Mouse (Mus musculus) thymus, adult 2 months (tissue): Measurements from ENCODE around the gene Cs. TPM values are rescaled to one million over a fixed set of nuclear protein-coding genes. Genes with fewer than 3 reads are reported as not detected.

Source experiments
- DNase-seq: peaks from one replicate; pipeline ENCODE4 v3.0.0; 2021
- H3K27ac ChIP-seq: fragments of 200-500 bp; 2 replicates; pipeline ENCODE4 v1.5.1; 2012; ENCODE audit warnings: low read length, control low read depth; ENCODE audit not compliant: control insufficient read depth, insufficient read depth
- H3K27me3 ChIP-seq: fragments of 200-500 bp; 2 replicates; pipeline ENCODE4 v1.6.1; 2012; ENCODE audit warnings: mild to moderate bottlenecking, low read length, moderate library complexity, mixed read lengths; ENCODE audit not compliant: control insufficient read depth, insufficient read depth
- H3K36me3 ChIP-seq: fragments of 200-500 bp; 2 replicates; pipeline ENCODE4 v1.6.1; 2012; ENCODE audit warnings: mild to moderate bottlenecking, low read length, moderate library complexity; ENCODE audit not compliant: control insufficient read depth, insufficient read depth
- H3K4me1 ChIP-seq: fragments of 200-500 bp; replicated peaks from 2 replicates; pipeline ENCODE4 v1.6.1; 2012; ENCODE audit warnings: low read length; ENCODE audit not compliant: control insufficient read depth, insufficient read depth
- H3K4me3 ChIP-seq: fragments of 200-500 bp; 2 replicates; pipeline ENCODE4 v1.5.1; 2012; ENCODE audit warnings: mild to moderate bottlenecking, low read length, control low read depth, moderate library complexity; ENCODE audit not compliant: control insufficient read depth, insufficient read depth
- CTCF ChIP-seq: fragments of 200-500 bp; IDR thresholded peaks from 2 replicates; pipeline ENCODE4 v1.5.1; 2012; ENCODE audit warnings: mild to moderate bottlenecking, control low read depth, low read length, moderate library complexity, borderline replicate concordance; ENCODE audit not compliant: control insufficient read depth, poor library complexity, insufficient read depth; ENCODE audit errors: extremely low read depth
- POLR2A ChIP-seq: fragments of 200-500 bp; IDR thresholded peaks from 2 replicates; pipeline ENCODE4 v1.6.1; 2012; ENCODE audit warnings: mild to moderate bottlenecking, low read length, control low read depth, moderate library complexity; ENCODE audit not compliant: control insufficient read depth, poor library complexity, insufficient read depth; ENCODE audit errors: extremely low read depth
- WGBS: fragments of 180-500 bp; shearing (Covaris S2); methylation state at CpG from one replicate; pipeline ENCODE4 v1.1.7; 2018; 5-methylcytosine and 5-hydroxymethylcytosine counted together
- polyA plus RNA-seq: library from polyadenylated mRNA; depleted of rRNA; stranded (reverse); fragments of >200 nt; gene quantifications from 2 replicates; pipeline ENCODE4 v1.2.3, GENCODE M21; 2012

The Cs gene
- polyA plus RNA-seq, 1 experiment = 225 TPM

- no peak for DNase-seq
- WGBS = 15% methylated on average over 19 of the region's 19 CpGs
- TF ChIP-seq CTCF (no peak), POLR2A (no peak)
- peaks cover 8% of the 10 kb centered on the region for H3K36me3 ChIP-seq
- peaks cover 11% of the 10 kb centered on the region for H3K4me1 ChIP-seq
- H3K27me3 ChIP-seq = no peaks in the 10 kb centered on the region
- peak overlapping the region; percentile 81 for H3K4me3 ChIP-seq
- H3K27ac ChIP-seq = peak overlapping the region; percentile 49
Observed at GRCm38 (mm10) chr10:128367899-128368401, 30.4 kb downstream of the Cs start.

DNA sequence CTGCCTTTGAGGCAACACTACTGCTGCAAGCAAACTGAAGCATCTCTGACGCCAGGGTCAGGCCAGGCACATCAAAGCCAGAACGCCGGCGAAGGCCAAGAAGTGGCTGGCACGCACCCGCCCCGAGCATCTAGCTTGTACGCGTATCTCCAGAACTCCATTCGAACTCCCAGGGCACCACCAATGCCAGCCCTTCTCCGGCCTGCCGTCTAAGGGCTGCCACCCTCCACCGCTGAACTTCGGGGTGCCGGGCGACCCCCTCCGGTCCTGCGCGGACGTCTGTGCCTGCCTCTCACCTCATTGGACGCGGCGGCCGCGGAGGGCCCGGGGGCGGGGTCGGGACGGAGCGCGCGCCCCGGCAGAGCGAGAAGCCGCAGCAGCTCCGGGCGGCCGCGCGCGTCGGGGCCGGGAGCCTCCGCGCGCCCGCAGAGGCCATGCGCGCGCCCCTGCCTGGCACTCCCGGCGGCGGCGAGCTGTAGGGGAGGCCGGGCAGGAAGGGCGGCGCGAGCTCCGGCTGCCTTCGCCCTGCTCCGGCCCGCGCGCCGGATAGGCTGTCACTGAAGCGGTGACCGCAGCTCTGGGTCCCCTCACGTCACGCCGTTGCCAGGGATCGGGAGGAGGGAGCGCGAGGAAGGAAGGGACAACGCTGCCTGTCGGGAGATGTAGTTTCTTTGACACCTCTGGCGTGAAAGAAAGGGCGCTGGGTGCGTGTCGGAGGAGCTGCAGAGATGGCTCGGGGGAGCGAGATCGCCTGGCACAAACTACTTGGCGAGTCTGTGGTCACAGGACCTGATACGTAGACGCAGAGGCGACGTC is 31.1 kb downstream of the Cs start, which contains the start of gene Coq10a:
Gene Coq10a (minus strand): TSS at position 596 of the 816 bp plus-strand sequence.
- TF ChIP-seq POLR2A (peak; percentile 93; the same call in 1 of the 2 replicates), CTCF (peak; percentile 45; the same call in 1 of the 2 replicates)
- WGBS = under 1% methylated on average over 84 of the region's 87 CpGs
- Histone ChIP-seq H3K36me3 (peaks cover 1% of the 10 kb centered on the region), H3K4me1 (peaks cover 11% of the 10 kb centered on the region), H3K27ac (peak within 1 kb of the TSS; percentile 49), H3K4me3 (peak within 1 kb of the TSS; percentile 81), H3K27me3 (no peaks in the 10 kb centered on the region)
- DNase-seq = peak; percentile 90

GRCm38 (mm10) chr10:128369218-128369543 is 31.6 kb downstream of the Cs start:
- H3K27ac ChIP-seq = peak overlapping the region; percentile 8
- WGBS = 7% methylated on average over 9 of the region's 9 CpGs
- no peak for TF ChIP-seq POLR2A
- no peak for TF ChIP-seq CTCF
- no peak for DNase-seq
- no peaks in the 10 kb centered on the region for H3K27me3 ChIP-seq
- peak overlapping the region; percentile 81 for H3K4me3 ChIP-seq
- H3K36me3 ChIP-seq = no peaks in the 10 kb centered on the region
- peaks cover 11% of the 10 kb centered on the region for H3K4me1 ChIP-seq

DNA sequence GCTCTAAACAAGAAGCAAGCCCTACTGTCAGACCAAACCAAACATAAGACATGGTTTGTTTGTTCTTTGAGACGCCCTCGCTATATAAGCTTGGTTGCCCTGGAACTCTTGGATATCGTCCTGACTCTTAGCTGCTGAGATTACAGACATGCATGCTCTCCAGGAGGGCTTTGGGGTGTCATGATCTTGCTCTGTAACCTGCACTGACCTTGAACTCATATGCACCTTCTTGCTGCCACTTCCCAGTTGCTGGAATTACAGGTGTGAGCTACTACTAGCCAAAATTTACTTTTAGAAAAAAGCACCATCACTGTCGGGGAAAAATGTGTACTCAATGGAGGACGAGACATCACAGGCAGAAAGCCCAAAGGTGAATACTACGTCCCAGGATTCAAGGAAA is 32.1 kb downstream of the Cs start:
- no peaks in the 10 kb centered on the region for H3K36me3 ChIP-seq
- DNase-seq = no peak
- no peak for TF ChIP-seq CTCF
- no peak for TF ChIP-seq POLR2A
- no peak overlapping the region for H3K27ac ChIP-seq
- 90% methylated on average over 6 of the region's 6 CpGs for WGBS
- no peak overlapping the region for H3K4me3 ChIP-seq
- H3K27me3 ChIP-seq = no peaks in the 10 kb centered on the region
- peaks cover 11% of the 10 kb centered on the region for H3K4me1 ChIP-seq

DNA sequence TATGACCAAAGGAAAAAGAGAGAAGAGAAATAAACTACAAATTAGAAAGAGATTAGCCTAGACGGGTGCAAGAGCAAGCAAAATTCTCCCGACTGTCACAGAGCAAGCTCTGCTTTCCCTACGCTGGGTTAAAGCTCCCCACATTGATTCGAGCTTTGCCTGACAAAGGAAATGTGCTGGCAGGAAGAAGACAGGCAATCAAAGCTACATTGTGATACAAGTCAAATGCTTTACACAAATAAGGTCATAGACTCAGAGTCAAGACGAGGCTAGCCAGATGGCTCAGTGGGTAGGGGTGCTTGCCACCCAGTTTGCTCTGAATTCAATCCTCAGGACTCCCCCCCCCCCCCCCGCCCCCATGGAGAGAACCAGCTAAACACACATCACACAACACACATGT is 32.5 kb downstream of the Cs start:
- Histone ChIP-seq H3K4me1 (peaks cover 11% of the 10 kb centered on the region), H3K27ac (no peak overlapping the region), H3K36me3 (no peaks in the 10 kb centered on the region), H3K4me3 (no peak overlapping the region), H3K27me3 (no peaks in the 10 kb centered on the region)
- no peak for DNase-seq
- TF ChIP-seq CTCF (no peak), POLR2A (no peak)
- 74% methylated on average over 6 of the region's 6 CpGs for WGBS

DNA sequence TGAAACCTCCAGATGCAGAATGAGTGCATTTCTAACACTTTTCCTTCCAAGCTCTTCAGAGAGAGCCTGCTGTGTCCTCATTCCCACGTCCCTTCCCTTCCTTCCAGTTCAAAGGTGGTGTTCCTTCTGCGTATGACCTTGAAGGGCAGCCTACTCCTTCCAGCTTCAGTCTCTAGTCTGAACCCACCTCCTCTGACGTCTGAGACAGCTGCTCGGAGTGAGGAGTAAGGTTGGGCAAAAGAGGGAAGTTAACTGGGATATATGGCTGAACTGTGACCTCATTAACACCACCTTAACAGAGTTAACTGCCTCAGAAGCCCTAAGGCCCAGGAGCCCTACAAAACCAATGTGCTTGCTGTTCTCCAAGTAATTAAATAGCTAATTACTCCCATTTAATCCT is 33.1 kb downstream of the Cs start:
- Histone ChIP-seq H3K27me3 (no peaks in the 10 kb centered on the region), H3K4me3 (no peak overlapping the region), H3K36me3 (no peaks in the 10 kb centered on the region), H3K27ac (no peak overlapping the region), H3K4me1 (peaks cover 11% of the 10 kb centered on the region)
- no peak for DNase-seq
- TF ChIP-seq POLR2A (no peak), CTCF (no peak)
- WGBS = 87% methylated on average over 4 of the region's 4 CpGs

- TF ChIP-seq POLR2A = no peak
- TF ChIP-seq CTCF = peak; percentile 19; the same call in 1 of the 2 replicates
- Histone ChIP-seq H3K27me3 (no peaks in the 10 kb centered on the region), H3K27ac (no peak overlapping the region), H3K36me3 (no peaks in the 10 kb centered on the region), H3K4me1 (peaks cover 15% of the 10 kb centered on the region), H3K4me3 (no peak overlapping the region)
- 89% methylated on average over 5 of the region's 5 CpGs for WGBS
- DNase-seq = no peak
Observed at GRCm38 (mm10) chr10:128372142-128372541, 34.6 kb downstream of the Cs start.
